Mouse (Mus musculus): ENCODE data around the gene Stx4a.
"Not testable (repeated sequence)": the region's sequence is repeated elsewhere in the genome, so short reads cannot be mapped to it uniquely, and the experiment has no call there.

Stx4a gene

DNA sequence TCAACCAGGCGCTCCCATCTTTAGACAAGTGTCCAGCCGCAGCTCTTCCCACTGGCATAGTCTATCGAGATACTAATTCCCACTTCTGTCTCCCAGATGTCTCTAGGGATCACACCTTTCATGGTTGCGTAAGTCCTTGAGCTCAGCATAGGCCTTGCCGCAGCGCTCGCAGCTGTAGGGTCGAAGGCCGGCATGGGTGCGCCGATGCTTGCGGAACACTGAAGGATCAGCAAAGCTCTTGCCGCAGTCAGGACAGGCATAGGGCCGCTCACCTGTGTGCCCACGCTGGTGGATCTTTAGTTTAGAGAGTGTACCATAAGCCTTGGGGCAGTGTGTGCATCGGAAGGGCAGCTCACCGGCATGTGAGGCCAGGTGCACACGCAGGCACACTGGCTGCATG is 43.5 kb downstream of the Stx4a start:
- no peak for DNase-seq (ENCODE audit: low spot score in 2 of 2)

DNA sequence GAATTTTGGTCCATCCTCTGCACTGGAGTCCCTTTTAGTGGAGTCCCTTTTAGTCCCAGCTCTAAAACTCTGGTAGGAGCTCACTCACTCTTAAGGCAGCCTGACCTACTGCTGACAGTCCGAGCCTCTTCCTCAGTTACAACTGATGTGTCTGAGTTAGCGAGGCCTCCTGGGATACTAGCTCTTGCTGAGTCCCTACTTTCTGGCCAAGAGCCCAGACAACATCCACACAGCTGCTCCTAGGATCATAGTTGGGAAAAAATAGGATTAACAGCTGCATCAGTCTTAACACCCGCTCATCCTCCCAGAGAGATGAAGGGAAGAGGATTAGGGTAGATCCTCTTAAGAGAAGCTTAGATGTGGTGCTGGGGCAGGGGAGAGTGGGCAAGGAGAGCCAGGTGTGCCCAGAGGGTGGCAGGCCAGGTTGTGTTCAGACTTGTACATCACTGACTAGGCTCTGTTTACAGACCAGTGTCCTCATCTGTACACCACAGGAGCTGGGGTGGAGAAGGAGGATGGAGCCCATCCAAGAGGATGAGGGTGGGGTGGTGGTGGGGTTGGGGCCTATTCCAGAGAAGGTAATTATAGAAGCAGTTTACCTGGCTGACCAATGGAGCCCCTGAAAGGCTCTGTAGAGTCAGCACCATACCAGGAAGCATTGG is 45.2 kb downstream of the Stx4a start:
- no peak for DNase-seq (ENCODE audit: low spot score in 2 of 2)

DNA sequence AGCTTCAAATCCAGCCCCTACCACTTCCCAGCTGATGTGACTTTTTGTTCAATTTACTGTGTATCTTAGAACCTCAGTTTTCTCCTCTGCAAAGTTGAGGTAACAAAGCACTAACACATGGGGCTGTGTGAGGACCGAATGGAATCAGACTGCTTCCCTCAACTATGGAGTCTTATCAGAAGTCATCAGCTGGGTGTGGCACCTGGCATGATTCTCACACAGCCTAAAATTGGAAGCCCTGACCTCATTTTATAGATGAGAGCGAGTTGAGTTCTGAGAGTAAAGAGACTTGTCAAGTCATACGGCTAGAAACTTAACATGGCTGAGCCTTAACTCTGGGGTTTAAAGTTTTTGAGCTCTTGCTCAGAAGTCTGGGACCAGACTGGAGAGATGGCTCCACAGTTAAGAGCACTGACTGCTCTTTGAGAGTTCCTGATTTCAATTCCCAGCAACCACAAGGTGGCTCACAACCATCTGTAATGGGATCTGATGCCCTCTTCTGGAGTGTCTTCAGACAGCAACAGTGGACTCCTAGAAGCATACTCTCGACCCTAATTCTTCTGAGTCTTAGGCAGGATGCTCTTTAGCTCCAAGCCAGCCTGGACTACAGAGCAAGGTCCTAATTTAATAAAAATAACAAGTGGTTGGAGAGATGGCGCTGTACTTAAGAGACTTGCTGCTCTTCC is 46.2 kb downstream of the Stx4a start:
- DNase-seq (ENCODE audit: low spot score in 2 of 2), result no peak

DNA sequence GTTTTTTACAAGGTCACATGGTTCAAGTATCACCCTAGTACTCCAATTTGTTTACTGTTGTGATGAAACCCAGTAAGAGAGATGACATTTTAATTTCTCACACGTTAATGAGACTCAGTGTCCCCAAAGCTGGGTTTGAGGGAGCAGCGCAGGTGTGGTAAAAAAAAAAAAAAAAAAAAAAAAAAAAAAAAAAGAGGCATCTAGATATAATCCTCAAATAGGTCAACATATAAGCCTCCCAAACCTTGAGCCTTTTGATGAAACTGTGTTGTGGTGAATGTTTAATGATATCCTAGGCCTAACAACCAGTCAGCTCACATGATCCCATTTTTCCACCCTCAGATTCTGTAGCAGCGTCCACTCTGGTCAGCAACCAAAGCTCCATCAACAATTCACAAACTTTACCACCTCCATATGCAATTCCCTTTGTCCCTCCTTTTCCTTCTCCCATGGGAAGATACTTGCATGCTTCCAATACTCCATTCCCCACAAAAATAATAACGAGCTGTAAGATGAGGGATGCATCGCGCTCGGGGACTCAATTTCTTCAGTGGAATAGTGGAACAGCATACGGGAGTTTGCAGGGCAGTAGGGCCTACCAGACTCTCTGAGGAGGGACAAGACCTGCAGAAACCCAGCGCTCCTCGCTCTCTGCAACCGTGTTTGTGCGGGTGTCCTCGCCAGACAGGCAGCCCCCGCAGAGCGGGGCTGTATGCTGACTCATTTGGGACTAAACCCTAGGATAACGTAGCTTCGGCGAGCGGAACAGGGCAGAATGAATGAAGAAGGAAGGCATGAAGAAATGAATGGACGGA is 50.9 kb downstream of the Stx4a start:
- DNase-seq (ENCODE audit: low spot score in 2 of 2), result no peak

DNA sequence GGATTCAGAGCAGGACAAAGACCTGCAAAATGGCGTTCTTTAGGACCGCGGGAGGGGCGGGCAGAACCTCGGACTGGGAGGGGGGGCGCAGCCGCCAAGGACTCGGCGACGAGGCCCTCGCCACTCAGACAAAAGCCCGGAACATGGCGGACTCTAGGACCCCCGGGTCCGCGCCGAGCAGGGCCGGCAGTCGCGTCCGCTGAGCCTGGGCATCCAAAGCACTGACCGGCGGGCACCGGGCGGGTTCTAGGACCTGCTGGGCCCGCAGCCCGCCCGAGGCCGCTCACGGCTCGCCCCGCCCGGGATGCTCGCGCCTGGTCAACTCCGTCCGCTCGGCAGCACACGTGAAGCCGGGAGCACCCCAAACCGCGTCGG is 51.5 kb downstream of the Stx4a start:
- peak; percentile 91 to 94 for DNase-seq (ENCODE audit: low spot score in 2 of 2)

DNA sequence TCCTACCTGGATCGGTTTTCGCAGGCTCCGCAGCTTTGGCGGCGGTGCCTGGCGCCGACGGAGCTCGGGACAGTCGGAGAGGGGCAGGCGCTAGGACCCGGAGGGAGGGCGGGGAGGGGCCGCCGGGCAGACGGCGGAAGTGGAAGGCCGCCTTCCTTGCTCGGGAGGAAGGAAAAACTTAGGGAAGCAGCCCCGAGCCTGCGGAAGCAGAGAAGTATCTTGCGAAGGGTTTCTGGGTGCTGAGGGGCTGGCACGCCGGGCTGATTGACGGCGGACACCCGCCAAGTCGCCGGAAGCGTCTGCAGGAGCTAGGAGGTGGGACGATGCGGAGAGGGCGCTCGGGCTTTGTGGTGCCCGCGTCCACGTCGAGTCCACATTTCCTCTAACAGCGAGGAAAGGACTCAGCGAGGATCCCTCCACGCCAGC is 52.0 kb downstream of the Stx4a start, which contains the start of gene Zfp646:
TSS of gene Zfp646 (plus strand) at position 181 of the 426 bp plus-strand sequence.
- peak; percentile 73 for DNase-seq (ENCODE audit: low spot score in 2 of 2)

DNA sequence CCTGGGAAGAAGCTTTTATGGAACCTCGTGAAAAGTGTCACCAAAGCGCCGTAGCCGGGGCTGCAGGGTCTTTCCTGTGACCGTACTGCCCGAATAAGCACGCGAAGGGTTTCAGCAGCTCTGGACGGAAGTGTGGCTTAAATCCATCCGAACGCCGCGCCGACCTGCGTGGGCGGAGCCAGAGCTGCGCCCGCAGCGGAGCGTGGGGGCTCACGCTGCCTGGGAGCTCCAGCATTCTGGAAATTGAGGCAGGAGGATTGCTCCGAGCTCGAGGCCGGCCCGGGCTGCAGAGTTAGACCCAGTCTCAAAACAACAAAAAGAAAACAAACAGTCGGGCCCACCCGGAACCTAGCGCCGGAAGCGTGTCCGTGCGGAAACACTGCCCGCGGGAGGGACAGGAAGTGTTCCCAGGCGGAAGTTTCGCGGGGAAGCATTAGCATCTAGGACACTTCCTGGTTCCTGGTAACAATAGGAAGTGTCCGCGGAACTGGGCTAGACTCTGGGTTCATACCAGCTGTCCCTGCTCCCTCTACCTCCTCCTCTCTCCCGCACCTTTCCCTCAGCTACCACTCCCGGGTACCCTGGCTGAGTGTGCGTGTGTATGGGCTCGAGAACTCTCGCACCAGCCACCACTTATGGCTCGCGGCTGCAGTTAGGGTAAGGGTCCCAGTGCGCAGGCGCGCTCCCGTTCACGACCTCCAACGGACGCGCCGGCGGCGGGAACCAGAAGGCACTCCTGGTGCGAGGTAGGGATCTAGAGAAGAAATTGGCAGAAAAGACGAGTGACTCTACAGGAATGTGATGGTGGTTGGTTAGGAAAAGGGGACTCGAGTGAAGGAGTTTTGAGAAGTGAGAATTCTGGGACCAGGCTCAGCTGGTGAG is 52.6 kb downstream of the Stx4a start, which contains the start of gene Zfp668:
TSS of gene Zfp668 (minus strand) at position 362 of the 882 bp plus-strand sequence.
- DNase-seq (ENCODE audit: low spot score in 2 of 2), result peak; percentile 85 to 90

DNA sequence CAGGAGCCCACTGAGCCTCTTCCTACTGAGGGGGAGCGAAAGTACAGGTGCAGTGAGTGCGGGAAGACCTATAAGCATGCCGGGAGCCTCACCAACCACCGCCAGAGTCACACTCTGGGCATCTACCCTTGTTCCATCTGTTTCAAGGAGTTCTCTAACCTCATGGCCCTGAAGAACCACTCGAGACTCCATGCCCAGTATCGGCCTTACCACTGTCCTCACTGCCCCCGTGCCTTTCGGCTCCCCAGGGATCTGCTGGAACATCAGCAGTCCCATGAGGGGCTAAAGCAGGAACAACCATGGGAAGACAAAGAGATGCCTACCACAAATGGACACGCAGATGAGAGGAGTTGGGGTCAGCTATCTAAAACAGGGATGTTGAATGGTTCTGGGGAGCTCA is 55.2 kb downstream of the Stx4a start:
- DNase-seq (ENCODE audit: low spot score in 2 of 2), result no peak

DNA sequence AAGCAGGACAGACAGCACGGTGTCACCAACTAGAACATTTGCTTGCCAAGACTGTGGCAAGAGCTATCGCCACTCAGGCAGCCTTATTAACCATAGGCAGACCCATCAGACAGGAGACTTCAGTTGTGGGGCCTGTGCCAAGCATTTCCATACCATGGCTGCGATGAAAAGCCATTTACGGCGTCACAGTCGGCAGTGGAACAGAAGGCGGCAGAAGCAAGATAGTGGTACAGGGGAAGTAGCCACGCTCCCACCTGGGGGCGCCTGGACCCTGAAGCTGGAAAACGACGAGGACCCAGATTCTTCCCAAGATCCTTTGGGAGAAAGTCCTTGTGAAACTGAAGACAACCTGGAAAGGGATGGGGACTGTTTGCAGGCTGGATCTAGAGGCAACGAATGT is 56.3 kb downstream of the Stx4a start:
- no peak for DNase-seq (ENCODE audit: low spot score in 2 of 2)

DNA sequence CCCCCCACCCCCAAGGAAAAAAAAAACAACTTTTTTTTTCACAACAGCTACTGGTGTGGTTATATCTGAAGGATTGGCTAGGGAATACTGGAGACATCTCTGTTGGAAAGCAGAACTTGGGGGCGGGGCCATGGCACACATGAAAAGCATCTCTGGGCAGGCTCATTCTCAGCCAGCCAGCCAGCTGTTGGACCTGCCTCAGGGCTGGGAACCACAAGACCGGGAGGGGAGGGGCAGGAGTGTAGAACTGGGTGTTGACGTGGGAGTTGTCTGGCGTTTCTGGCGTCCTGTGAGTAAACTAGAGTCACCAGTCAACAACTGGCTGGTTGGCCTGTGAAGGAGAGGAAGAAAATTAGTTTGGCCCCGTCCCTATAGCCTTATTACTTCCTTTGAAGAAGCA is 61.9 kb downstream of the Stx4a start:
- no peak for DNase-seq (ENCODE audit: low spot score in 2 of 2)

DNA sequence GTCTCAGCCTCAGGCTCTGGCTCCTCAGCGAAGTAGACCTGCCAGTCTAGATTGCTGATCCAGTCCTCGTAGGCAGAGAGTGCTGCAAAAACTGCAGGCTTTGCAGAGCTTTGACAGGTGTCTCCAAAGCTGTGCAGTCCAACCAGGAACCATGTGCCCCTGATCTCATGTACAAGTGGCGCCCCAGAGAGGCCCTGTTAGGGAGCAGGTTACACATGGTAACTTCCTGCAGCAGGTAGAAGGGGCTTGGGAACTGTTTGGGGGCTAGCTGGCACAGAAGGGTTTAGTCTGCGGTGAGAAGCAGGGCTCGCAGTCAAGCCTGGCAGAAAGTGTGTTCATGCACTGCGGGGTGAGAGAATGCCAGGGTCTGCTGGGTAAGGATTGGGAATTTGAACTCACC is 62.5 kb downstream of the Stx4a start:
- DNase-seq (ENCODE audit: low spot score in 2 of 2), result no peak

DNA sequence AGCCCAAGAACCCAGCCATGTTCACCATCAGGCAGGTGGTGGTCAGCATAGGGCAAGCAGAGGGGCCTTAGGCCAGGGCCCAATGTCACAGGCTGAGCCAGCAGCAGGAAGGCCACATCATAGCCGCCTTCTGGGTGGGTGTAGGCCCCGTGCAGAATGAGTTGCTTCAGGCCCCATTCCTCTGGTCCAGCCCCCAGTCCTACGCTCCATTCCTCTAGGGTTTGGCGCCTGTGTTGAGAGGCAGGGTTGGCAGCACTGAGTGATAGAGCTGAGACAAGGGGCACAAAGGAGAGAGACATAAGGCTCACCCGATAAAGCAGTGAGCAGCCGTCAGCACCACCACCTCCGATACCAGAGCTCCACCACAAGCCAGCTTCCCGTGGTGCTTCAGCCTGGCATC is 63.1 kb downstream of the Stx4a start:
- no peak for DNase-seq (ENCODE audit: low spot score in 2 of 2)

DNA sequence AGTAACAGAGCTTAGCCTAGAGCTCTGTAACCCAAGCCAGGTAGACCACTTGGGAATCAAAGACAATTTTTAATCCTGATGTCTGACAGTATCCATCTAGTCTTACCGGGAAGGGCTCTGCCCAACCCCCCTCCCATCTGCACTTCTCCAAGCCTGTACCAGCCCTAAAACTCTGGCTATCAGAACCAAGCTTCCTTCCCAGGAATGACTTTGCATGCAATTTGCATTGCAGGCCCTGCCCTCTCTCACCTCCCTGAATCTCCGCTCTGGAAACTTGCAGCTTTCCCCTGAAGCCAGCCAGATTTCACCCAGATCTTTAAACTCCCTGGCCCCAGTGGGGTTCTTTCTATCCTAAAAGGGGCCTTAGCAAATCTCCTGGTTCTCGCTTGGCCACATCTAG is 63.7 kb downstream of the Stx4a start:
- DNase-seq (ENCODE audit: low spot score in 2 of 2), result no peak

DNA sequence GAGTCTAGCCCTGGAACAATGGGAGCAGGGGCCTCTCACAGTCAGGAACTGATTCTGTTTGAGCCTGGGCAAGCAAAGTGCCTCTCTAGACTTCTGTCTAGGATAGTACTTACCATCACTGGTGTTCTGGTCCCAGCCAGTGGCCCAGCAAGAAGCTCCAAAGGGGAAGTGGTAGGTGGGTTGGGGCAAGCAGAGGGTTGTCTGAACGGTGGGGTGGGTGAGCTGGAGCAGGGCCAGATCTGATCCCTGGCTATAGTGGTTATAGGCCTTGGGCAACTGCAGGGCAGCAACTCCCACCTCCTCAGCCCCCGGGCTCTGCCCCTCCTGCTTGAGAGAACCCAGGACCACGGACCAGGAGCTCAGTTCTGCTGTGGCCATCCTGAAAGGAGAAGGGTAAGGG is 64.7 kb downstream of the Stx4a start:
- DNase-seq (ENCODE audit: low spot score in 2 of 2), result no peak

DNA sequence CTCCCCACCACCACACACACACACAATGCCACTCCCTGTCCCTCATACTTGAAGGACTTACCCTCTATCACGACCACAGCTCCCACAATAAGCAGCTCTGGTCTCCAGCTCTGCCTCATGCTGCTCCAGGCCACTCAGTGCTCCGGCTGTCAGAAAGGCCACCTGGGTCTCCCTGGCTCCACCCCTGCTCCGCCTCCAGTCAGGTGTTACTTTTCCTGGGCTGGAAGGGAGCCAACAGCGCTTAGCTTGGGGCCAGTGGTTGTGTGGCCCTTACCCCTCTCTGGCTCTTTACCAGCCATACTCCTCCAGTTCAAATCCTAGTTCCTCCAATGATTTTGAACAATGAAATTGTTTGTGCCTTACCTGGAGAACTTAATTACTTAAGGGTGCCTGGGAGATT is 66.7 kb downstream of the Stx4a start, which contains the start of gene Prss53:
TSS of gene Prss53 (minus strand) at position 173 of the 400 bp plus-strand sequence.
- no peak for DNase-seq (ENCODE audit: low spot score in 2 of 2)

DNA sequence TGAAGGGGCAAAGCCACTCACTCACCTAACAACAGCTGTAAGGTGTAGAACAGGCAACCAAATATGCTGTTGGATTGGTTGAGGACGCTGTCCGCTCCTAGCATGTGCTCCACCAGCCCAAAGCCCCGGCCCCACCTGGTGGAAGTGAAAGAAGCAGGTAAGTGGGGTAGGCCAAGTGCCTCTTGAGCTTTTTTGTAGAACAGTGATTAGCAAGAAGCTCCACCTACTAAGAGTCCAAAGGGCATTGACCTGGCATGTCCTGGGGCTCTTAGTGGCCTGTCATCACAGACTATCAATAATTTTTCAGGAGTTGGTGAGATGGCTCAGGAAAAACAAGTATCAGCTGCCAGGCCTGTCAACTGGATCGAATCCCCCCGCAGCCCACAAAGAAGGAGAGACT is 70.4 kb downstream of the Stx4a start:
- DNase-seq (ENCODE audit: low spot score in 2 of 2), result no peak

DNA sequence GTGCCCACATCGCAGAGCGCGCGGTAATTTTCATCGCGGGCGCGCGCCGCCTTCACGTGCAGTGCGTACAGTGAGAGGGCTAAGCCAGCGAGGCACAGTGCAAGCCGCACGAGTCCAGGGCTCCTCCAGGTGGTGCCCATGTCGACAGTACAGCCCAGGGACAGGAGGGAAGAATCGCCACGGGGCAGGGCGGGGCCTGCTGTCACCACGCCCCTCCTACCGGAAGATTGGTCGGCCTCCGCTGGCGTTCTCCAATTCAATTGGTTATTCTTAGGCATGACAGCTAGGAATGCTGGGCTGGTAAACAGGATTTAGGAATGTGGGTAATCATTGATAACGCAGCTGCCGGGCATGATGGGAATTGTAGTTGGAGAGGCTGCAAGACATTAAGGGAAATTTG is 71.3 kb downstream of the Stx4a start, which contains the start of the genes Gm21974 and Vkorc1:
TSS of gene Gm21974 (minus strand) at position 13 of the 400 bp plus-strand sequence.
TSS of gene Vkorc1 (minus strand) at position 176 of the 400 bp plus-strand sequence.
- DNase-seq (ENCODE audit: low spot score in 2 of 2), result peak; percentile 90 to 93

DNA sequence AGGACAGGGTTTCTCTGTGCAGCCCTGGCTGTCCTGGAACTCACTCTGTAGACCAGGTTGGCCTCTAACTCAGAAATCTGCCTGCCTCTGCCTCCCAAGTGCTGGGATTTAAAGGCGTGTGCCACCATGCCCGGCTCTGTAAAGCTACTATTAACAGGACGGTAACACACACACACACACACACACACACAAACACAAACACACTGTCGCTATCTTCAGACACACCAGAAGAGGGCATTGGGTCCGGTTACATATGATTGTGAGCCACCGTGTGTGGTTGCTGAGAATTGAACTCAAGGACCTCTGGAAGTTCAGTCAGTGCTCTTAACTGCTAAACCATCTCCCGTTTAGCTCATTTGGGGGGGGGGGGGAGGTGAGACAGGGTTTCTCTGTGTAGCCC is 71.8 kb downstream of the Stx4a start:
- DNase-seq (ENCODE audit: low spot score in 2 of 2), result not testable (repeated sequence)

DNA sequence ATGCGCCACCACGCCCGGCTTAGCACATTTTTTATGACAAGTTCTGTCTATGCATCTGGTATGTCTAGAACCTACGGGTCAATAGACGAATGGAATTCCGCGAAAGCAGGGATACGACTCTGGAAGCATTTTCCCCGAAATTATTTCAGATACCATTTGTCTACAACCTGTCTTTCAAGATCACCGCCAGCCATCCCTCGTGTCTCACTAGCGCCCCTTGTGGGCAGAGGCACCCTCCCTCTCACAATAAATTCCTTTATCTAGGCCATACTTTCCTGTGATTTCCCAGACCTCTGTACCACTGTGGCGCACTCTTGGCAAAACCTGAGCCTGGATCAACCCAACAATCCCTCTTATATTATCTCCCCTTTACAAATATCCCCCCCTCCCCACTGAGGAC is 72.3 kb downstream of the Stx4a start:
- peak; percentile 47 to 71 for DNase-seq (ENCODE audit: low spot score in 2 of 2)

DNA sequence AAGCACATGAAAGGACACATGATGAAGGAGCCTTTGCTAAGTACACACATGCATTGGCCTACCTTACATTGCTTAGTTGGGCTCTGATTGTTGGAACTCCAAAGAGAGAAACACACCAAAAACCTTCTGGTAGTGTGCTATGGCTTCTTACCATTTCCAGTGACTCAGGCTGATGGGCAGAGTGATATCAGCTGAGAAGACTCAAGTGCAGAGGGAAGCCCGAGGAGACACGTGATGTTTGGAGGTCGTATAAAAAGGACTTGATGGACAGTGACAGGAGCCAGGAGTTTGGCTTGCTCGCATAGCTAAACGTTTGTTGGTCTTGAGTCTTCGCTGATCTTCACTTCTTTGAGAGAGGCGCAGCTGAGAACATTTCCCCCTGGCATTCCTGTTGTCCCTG is 73.4 kb downstream of the Stx4a start:
- no peak for DNase-seq (ENCODE audit: low spot score in 2 of 2)
